ENCODE assay signal across 8 mouse cellular contexts in the genomic region with DNA sequence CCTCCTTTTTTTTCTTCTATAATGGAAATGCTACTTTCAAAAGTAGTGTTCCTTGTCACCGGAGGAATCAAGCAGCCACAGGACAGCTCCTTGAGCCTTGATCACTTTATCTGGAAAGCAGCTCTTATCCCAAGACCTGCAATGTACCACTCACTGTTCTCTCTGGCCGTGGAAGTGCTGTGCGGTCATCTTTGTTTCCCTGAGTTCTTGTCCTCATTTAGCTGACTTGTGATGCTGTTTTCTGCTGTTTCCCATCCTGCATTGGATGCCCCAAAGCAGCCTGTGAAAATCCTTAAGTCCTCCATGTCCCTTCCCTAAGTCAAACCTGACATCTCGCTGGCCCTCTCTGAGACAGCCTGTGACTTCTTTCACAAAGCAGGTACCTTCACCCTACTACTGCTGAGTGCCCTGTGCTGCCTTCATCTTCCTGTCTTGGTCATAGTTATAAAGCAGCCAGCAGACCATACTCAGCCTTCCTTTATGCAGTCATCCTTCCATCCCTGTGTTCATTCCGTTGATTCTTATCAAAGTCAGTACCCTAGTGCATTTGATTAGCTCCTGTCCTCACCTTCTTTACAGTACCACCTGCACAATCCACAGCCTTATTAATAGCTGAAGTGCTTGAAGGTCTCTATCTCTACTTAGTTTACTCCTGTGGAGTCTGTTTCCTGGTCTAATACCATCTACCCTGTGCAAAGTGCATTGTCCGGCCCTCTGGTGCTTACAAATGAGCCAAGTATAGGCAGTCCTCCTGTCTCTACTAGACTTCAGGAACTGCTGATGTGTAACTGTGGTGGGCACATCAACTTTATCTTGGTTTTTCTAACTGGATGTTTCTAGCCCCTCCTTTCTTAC. TPM values are rescaled to one million over a fixed set of nuclear protein-coding genes. Genes with fewer than 3 reads are reported as not detected.
DNase-seq lines count a peak whose midpoint lies in the region; ATAC-seq and TF ChIP-seq lines count a peak whose summit lies in the region.
"Had no signal": no experiment of that assay in that cellular context is flagged by ENCODE, and none has a peak within 500 bp of the region (broad histone marks: within the 10 kb centered on the region; RNA-seq: fewer than 3 reads in every experiment).

No protein-coding gene starts in this region.

- no peak for TF ChIP-seq EP300 in liver, postnatal 0 days (IDR thresholded peaks at IDR 0.05; ENCODE audit: low read depth)

- H3K36me3 ChIP-seq in heart, embryonic 15.5 days, result no peaks in the 10 kb centered on the region
- H3K36me3 ChIP-seq in liver, embryonic 12.5 days, result no peaks in the 10 kb centered on the region
- H3K36me3 ChIP-seq in liver, postnatal 0 days (replicated peaks; ENCODE audit: insufficient read depth, low read length), result no peaks in the 10 kb centered on the region
- H3K36me3 ChIP-seq: hindbrain, embryonic 10.5 days had no signal

- DNase-seq in heart, adult 18-20 months, result no peak
- no peak for DNase-seq in liver, postnatal 0 days
- peak; percentile 24 for DNase-seq in MN1 (ENCODE audit: low spot score)
- peak; percentile 26 for DNase-seq in induced T-regulatory cell, adult 2 months (ENCODE audit: low read depth)
- no peak for DNase-seq in lung, postnatal 25 days (ENCODE audit: low spot score)

- WGBS in heart, embryonic 15.5 days, result 69% methylated on average over 6 of the region's 6 CpGs
- WGBS in liver, embryonic 12.5 days (ENCODE audit: insufficient replicate concordance), result 60% methylated on average over 6 of the region's 6 CpGs
- WGBS in liver, postnatal 0 days (ENCODE audit: insufficient replicate concordance), result 74% methylated on average over 6 of the region's 6 CpGs

- no peaks in the 10 kb centered on the region for H3K9me3 ChIP-seq in heart, embryonic 15.5 days (replicated peaks)
- no peaks in the 10 kb centered on the region for H3K9me3 ChIP-seq in liver, embryonic 12.5 days (replicated peaks)
- no peaks in the 10 kb centered on the region for H3K9me3 ChIP-seq in liver, postnatal 0 days (ENCODE audit: low read length)
- H3K9me3 ChIP-seq: hindbrain, embryonic 10.5 days had no signal

- 0 out of 2 replicates have a peak overlapping the region, but pooled peaks have one; percentile 80 for H3K4me2 ChIP-seq in heart, embryonic 15.5 days
- peak overlapping the region; percentile 99; the same call in 1 of the 2 replicates for H3K4me2 ChIP-seq in liver, embryonic 12.5 days
- H3K4me2 ChIP-seq in liver, postnatal 0 days (ENCODE audit: low read depth, low read length), result no peak overlapping the region

- no peak for ATAC-seq in heart, embryonic 15.5 days (replicated peaks; ENCODE audit: insufficient number of reproducible peaks, insufficient read depth, low FRiP score, low read depth)
- ATAC-seq in liver, embryonic 12.5 days, result no peak
- ATAC-seq in liver, postnatal 0 days, result no peak

- no peak overlapping the region for H3K27ac ChIP-seq in heart, embryonic 15.5 days
- no peak overlapping the region for H3K27ac ChIP-seq in liver, embryonic 12.5 days
- H3K27ac ChIP-seq in liver, postnatal 0 days (ENCODE audit: low read depth), result no peak overlapping the region

- no peaks in the 10 kb centered on the region; the same call in 1 of the 2 replicates for H3K27me3 ChIP-seq in heart, embryonic 15.5 days
- peaks cover 62% of the 10 kb centered on the region for H3K27me3 ChIP-seq in liver, embryonic 12.5 days (replicated peaks)
- H3K27me3 ChIP-seq in liver, postnatal 0 days (ENCODE audit: insufficient read depth, low read length), result peaks cover 15% of the 10 kb centered on the region; the same call in 1 of the 2 replicates

- H3K9ac ChIP-seq in heart, embryonic 15.5 days, result no peak overlapping the region
- H3K9ac ChIP-seq in liver, embryonic 12.5 days, result no peak overlapping the region
- no peak overlapping the region for H3K9ac ChIP-seq in liver, postnatal 0 days (replicated peaks)

- H3K4me1 ChIP-seq in heart, embryonic 15.5 days (replicated peaks), result peaks cover 21% of the 10 kb centered on the region
- peaks cover 18% of the 10 kb centered on the region for H3K4me1 ChIP-seq in liver, embryonic 12.5 days
- H3K4me1 ChIP-seq in liver, postnatal 0 days (ENCODE audit: insufficient read depth), result peaks cover 14% of the 10 kb centered on the region

- TF ChIP-seq CTCF in liver, postnatal 0 days (IDR thresholded peaks at IDR 0.05; ENCODE audit: low read depth), result no peak

- H3K4me3 ChIP-seq in heart, embryonic 15.5 days, result no peak overlapping the region
- no peak overlapping the region for H3K4me3 ChIP-seq in liver, embryonic 12.5 days
- H3K4me3 ChIP-seq in liver, postnatal 0 days (ENCODE audit: low read depth, low read length), result no peak overlapping the region

RNA-seq across cellular contexts. Expression of gene Ncoa1, which starts 1.2 kb away (rescaled TPM):
- polyA plus RNA-seq in heart, embryonic 15.5 days (2015; fragmentation: Nextera tagmentation; extraction: Ambion mirVana), result 7.8 and 8.0 TPM in 2 replicates
- 10 to 100 TPM; 28.9 to 29.0 TPM for total RNA-seq in heart, adult 18-20 months (2021)
- 1.9 and 2.3 TPM in 2 replicates for polyA plus RNA-seq in liver, embryonic 12.5 days (2016; fragmentation: Nextera tagmentation; extraction: Ambion mirVana)
- 2.2 and 2.5 TPM in 2 replicates for polyA plus RNA-seq in liver, postnatal 0 days (2015; fragmentation: Nextera tagmentation; extraction: Ambion mirVana)

Comparison
In these comparisons a context has a peak if more than half of its experiments do, and no peak if none do; other contexts are left out.
1. DNase-seq: peak in MN1 (single experiment) and induced T-regulatory cell, adult 2 months (single experiment); none in heart, adult 18-20 months (0 of 2), liver, postnatal 0 days (single experiment) and lung, postnatal 25 days (single experiment).